Mouse (Mus musculus) heart, embryonic 14.5 days (tissue): ENCODE data around the gene Ubiad1. TPM values are rescaled to one million over a fixed set of nuclear protein-coding genes. Genes with fewer than 3 reads are reported as not detected.
A peak's percentile ranks its signal among the peaks of the same experiment; 100 is the strongest.

ENCODE experiments used
- ATAC-seq: fragments of 200-750 bp; cut with Nextera tagmentation; 2 replicates; pipeline ENCODE4 v1.8.0; 2017; ENCODE audit warnings: low read depth, moderate TSS enrichment; ENCODE audit not compliant: insufficient number of reproducible peaks, insufficient read depth, low FRiP score
- H3K27ac ChIP-seq, 2 experiments: fragments of 200-500 bp in 1 of 2; fragments of 300-500 bp in 1 of 2; sonication (generic) in 1 of 2; replicated peaks in 1 of 2; 2 replicates each; pipeline ENCODE4 v1.5.1; 2012 to 2014; ENCODE audit warnings: low read depth in 2 of 2, low read length in 2 of 2, control low read depth in 1 of 2, mild to moderate bottlenecking in 1 of 2, mixed read lengths in 1 of 2; ENCODE audit not compliant: control insufficient read depth in 1 of 2, insufficient read depth in 1 of 2
- H3K27me3 ChIP-seq: fragments of 300-500 bp; sonication (generic); 2 replicates; pipeline ENCODE4 v1.6.1; 2014; ENCODE audit warnings: mild to moderate bottlenecking, low read length, control low read depth; ENCODE audit not compliant: control insufficient read depth, insufficient read depth
- H3K36me3 ChIP-seq: fragments of 300-500 bp; sonication (generic); 2 replicates; pipeline ENCODE4 v1.6.1; 2014; ENCODE audit warnings: mild to moderate bottlenecking, control low read depth, low read length, mixed read lengths; ENCODE audit not compliant: control insufficient read depth, insufficient read depth
- H3K4me1 ChIP-seq, 2 experiments: fragments of 200-500 bp in 1 of 2; fragments of 300-500 bp in 1 of 2; sonication (generic) in 1 of 2; 2 replicates each; pipeline ENCODE4 v1.6.1; 2012 to 2014; ENCODE audit warnings: low read length in 2 of 2, control low read depth in 1 of 2, mixed read lengths in 1 of 2; ENCODE audit not compliant: control insufficient read depth in 2 of 2, insufficient read depth in 2 of 2
- H3K4me2 ChIP-seq: fragments of 300-500 bp; sonication (generic); 2 replicates; pipeline ENCODE4 v1.6.1; 2014; ENCODE audit warnings: mild to moderate bottlenecking, low read length
- H3K4me3 ChIP-seq, 2 experiments: fragments of 200-500 bp in 1 of 2; fragments of 300-500 bp in 1 of 2; sonication (generic) in 1 of 2; 2 replicates each; pipeline ENCODE4 v1.5.1; 2012 to 2014; ENCODE audit warnings: low read length in 2 of 2, mild to moderate bottlenecking in 2 of 2, control low read depth in 1 of 2, low read depth in 1 of 2, moderate library complexity in 1 of 2; ENCODE audit not compliant: control insufficient read depth in 1 of 2, insufficient read depth in 1 of 2
- H3K9ac ChIP-seq: fragments of 300-500 bp; sonication (generic); 2 replicates; pipeline ENCODE4 v1.6.1; 2014; ENCODE audit warnings: mild to moderate bottlenecking, low read length
- H3K9me3 ChIP-seq: fragments of 300-500 bp; sonication (generic); 2 replicates; pipeline ENCODE4 v1.6.1; 2016; ENCODE audit warnings: low read length, control low read depth; ENCODE audit not compliant: control insufficient read depth
- WGBS: fragments of 180-500 bp; shearing (Covaris S2); extraction: QIAGEN DNeasy Blood & Tissue Kit; methylation state at CpG from one replicate; pipeline ENCODE4 v1.1.7; 2014; 5-methylcytosine and 5-hydroxymethylcytosine counted together
- polyA plus RNA-seq: library from polyadenylated mRNA; unstranded; fragments of >200 nt; fragmentation: Nextera tagmentation; extraction: Ambion mirVana; gene quantifications from 2 replicates; pipeline ENCODE4 v1.2.1, GENCODE M21; 2014

The Ubiad1 gene
- 14.2 and 15.7 TPM in 2 replicates for polyA plus RNA-seq

- under 1% methylated on average over 46 of the region's 46 CpGs for WGBS
These were observed at the start of gene Ubiad1 for GRCm38 (mm10) chr4:148444250-148444967. TSS of gene Ubiad1 (minus strand) at chr4:148444771.

DNA sequence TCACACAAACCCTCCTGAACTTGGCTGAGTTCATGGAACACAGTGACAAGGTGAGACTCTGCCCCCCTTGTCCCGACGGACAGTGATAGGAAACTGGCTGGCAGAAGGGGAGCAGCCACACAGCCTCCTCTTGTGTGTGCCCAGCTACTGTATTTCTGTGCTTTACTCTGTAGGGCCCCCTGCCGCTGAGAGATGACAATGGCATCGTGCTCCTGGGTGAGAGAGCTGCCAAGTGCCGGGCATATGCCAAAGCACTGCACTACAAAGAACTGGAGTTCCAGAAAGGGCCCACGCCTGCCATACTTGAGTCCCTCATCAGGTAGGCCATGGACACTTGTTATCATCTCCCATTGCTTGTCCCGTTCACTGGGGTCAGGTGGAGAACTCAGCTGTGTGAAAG, 46.9 kb upstream of the Ubiad1 start:
- Histone ChIP-seq H3K27ac (no peak overlapping the region), H3K4me2 (no peak overlapping the region), H3K27me3 (no peaks in the 10 kb centered on the region), H3K9me3 (no peaks in the 10 kb centered on the region), H3K9ac (no peak overlapping the region), H3K36me3 (peaks cover 87% of the 10 kb centered on the region), H3K4me1 (peaks cover 6 to 9% of the 10 kb centered on the region in 2 experiments), H3K4me3 (no peak overlapping the region)
- no peak for ATAC-seq
- 85% methylated on average over 7 of the region's 7 CpGs for WGBS

More at GRCm38 (mm10) chr4:148444250-148444967, at the start of gene Ubiad1:
- ATAC-seq, result peak; percentile 64
- H3K4me2 ChIP-seq, result peak within 1 kb of the TSS; percentile 94
- peaks cover 12 to 24% of the 10 kb centered on the region in 2 experiments for H3K4me1 ChIP-seq
- H3K9me3 ChIP-seq, result no peaks in the 10 kb centered on the region
- H3K36me3 ChIP-seq, result peaks cover 9% of the 10 kb centered on the region
- peak within 1 kb of the TSS; percentile 93 to 96 for H3K4me3 ChIP-seq
- H3K9ac ChIP-seq, result peak within 1 kb of the TSS; percentile 89
- no peaks in the 10 kb centered on the region for H3K27me3 ChIP-seq
- H3K27ac ChIP-seq, result peak within 1 kb of the TSS; percentile 78 to 85

DNA sequence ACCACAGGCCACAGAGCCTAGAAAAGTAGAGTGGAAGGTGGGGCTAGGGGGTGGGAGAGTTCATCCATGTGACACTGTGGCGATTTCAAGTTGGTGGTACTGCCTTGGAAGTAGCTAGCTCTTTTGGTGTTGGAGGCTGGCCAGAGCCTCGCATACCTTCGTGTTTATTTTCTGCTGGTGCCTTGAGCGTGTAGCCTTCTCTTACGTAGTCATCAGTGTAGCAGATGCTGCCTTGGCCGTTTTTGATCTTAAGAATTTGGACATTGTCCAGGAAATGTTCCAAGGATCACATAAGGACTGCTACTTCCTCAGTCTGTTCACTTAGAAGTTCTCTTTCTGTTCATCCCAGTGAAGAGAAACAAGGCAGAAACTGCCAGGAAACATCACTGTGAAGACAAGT, 45.9 kb upstream of the Ubiad1 start:
- no peak overlapping the region for H3K9ac ChIP-seq
- H3K4me2 ChIP-seq, result no peak overlapping the region
- no peak for ATAC-seq
- H3K36me3 ChIP-seq, result peaks cover 87% of the 10 kb centered on the region
- H3K27ac ChIP-seq, result no peak overlapping the region
- H3K9me3 ChIP-seq, result no peaks in the 10 kb centered on the region
- H3K4me1 ChIP-seq, result peaks cover 6 to 9% of the 10 kb centered on the region in 2 experiments
- 37% methylated on average over 6 of the region's 6 CpGs for WGBS
- H3K27me3 ChIP-seq, result no peaks in the 10 kb centered on the region
- no peak overlapping the region for H3K4me3 ChIP-seq

DNA sequence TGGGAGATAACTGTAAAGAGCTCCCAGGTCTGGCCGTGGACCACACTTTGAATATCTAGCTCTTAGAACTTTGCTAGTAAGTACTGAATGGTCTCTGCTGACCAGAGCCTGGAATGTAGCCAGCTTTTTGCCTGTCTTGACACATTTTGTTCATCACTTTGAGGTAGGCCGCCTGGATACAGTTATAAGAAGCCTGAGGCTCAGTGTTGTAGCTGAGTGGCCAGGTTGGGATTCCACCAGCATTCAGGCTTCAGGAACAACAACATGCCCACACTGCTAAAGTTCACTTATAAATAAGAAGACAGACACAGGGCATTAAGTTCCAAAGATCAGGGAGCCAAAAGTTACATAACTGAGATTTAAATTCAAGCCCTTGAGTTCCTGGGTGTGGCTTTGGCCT, 43.3 kb upstream of the Ubiad1 start:
- Histone ChIP-seq H3K4me3 (no peak overlapping the region), H3K9ac (no peak overlapping the region), H3K4me1 (no peaks in the 10 kb centered on the region), H3K36me3 (peaks cover 99% of the 10 kb centered on the region), H3K4me2 (no peak overlapping the region), H3K9me3 (no peaks in the 10 kb centered on the region), H3K27ac (no peak overlapping the region), H3K27me3 (no peaks in the 10 kb centered on the region)
- WGBS, result 48% methylated on average over 2 of the region's 2 CpGs
- ATAC-seq, result no peak

GRCm38 (mm10) chr4:148484511-148484910, 39.9 kb upstream of the Ubiad1 start:
- peaks cover 99% of the 10 kb centered on the region for H3K36me3 ChIP-seq
- no peaks in the 10 kb centered on the region for H3K27me3 ChIP-seq
- no peak overlapping the region for H3K27ac ChIP-seq
- no peaks in the 10 kb centered on the region for H3K9me3 ChIP-seq
- ATAC-seq, result no peak
- no peak overlapping the region for H3K4me2 ChIP-seq
- no peak overlapping the region for H3K4me3 ChIP-seq
- 96% methylated on average over 12 of the region's 12 CpGs for WGBS
- no peak overlapping the region for H3K9ac ChIP-seq
- no peaks in the 10 kb centered on the region for H3K4me1 ChIP-seq

DNA sequence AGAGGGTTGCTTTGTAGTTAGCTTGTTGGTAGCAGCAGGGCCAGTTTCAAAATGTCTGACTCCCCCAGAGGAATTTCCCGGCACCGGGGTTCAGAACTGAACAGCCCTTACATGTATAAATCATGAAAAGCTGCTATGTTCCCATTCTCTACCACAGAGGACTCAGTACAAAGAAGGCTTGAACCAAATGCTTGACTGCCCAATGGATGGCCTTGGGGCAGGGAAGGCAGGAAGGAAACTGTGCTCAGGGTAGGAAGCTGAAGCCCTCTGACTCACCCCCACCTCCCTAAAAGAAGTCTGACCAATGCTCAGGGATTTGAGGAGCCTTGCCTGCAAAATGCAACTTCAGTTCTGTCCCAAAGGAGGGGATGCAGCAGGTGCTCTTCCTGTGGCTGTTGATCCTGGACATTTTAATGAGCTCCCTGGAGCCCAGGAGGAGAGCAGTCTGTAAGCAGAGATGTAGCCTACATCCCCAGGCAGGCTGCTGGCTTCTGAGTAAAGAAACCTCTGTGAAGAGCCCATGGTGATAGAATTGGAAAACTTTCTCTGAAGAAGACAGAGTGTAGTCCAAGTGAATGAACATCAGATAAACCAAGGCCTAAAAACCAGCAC, 37.1 kb upstream of the Ubiad1 start:
- ATAC-seq, result no peak
- H3K36me3 ChIP-seq, result peaks cover 99% of the 10 kb centered on the region
- H3K4me1 ChIP-seq, result no peaks in the 10 kb centered on the region
- H3K9me3 ChIP-seq, result no peaks in the 10 kb centered on the region
- no peak overlapping the region for H3K4me3 ChIP-seq
- no peak overlapping the region for H3K27ac ChIP-seq
- no peaks in the 10 kb centered on the region for H3K27me3 ChIP-seq
- no peak overlapping the region for H3K9ac ChIP-seq
- no peak overlapping the region for H3K4me2 ChIP-seq
- 90% methylated on average over 2 of the region's 2 CpGs for WGBS

DNA sequence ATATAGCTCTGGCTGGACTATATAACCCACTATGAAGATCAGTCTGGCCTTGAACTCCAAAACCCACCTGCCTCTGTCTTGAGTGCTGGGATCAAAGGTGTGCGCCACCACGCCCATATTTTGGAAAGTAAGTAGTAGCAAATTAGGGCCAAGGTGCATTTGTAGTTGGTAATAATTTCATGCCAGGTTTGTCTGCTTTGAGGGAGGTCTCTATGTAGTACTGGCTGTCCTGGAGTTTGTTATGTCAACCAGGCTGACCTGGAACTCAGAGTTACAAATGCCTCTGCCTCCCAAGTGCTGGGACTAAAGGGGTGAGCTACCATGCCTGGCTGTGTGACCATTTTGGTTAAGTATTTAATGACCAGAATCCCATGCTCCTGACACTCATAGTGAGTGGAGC, 35.7 kb upstream of the Ubiad1 start:
- Histone ChIP-seq H3K4me3 (no peak overlapping the region), H3K9ac (no peak overlapping the region), H3K27me3 (no peaks in the 10 kb centered on the region), H3K4me2 (no peak overlapping the region), H3K4me1 (no peaks in the 10 kb centered on the region), H3K9me3 (no peaks in the 10 kb centered on the region), H3K36me3 (peaks cover 99% of the 10 kb centered on the region), H3K27ac (no peak overlapping the region)
- ATAC-seq, result no peak
- 94% methylated on average over 2 of the region's 2 CpGs for WGBS
